Mouse (Mus musculus) ES-Bruce4 (cell line): ENCODE data around the gene Wnt8b.

Source experiments
- CTCF ChIP-seq: IDR thresholded peaks from one replicate; pipeline ENCODE4 v1.8.1; 2011; ENCODE audit warnings: low read depth, low read length
- POLR2A ChIP-seq: IDR thresholded peaks from one replicate; pipeline ENCODE4 v1.8.1; 2011; ENCODE audit warnings: low read length; ENCODE audit not compliant: insufficient read depth

- no peak for TF ChIP-seq CTCF
- TF ChIP-seq POLR2A: no peak
Observed at GRCm38 (mm10) chr19:44510534-44511175, 17.4 kb downstream of the Wnt8b start.
